Mouse (Mus musculus) intestine, embryonic 16.5 days (tissue): ENCODE data around the gene Otx1. TPM values are rescaled to one million over a fixed set of nuclear protein-coding genes. Genes with fewer than 3 reads are reported as not detected.

Experiments used
- ATAC-seq: fragments of 200-750 bp; cut with Nextera tagmentation; 2 replicates; pipeline ENCODE4 v1.8.0; 2017; ENCODE audit warnings: moderate TSS enrichment, moderate library complexity
- H3K27ac ChIP-seq: fragments of 300-500 bp; sonication (generic); 2 replicates; pipeline ENCODE4 v1.5.1; 2014; ENCODE audit warnings: mild to moderate bottlenecking, low read length
- H3K27me3 ChIP-seq: fragments of 300-500 bp; sonication (generic); replicated peaks from 2 replicates; pipeline ENCODE4 v1.6.1; 2014; ENCODE audit warnings: low read length, control low read depth, mixed read lengths; ENCODE audit not compliant: control insufficient read depth, insufficient read depth
- H3K36me3 ChIP-seq: fragments of 300-500 bp; sonication (generic); 2 replicates; pipeline ENCODE4 v1.6.1; 2014; ENCODE audit warnings: low read length, control low read depth; ENCODE audit not compliant: control insufficient read depth, insufficient read depth
- H3K4me1 ChIP-seq: fragments of 300-500 bp; sonication (generic); 2 replicates; pipeline ENCODE4 v1.6.1; 2014; ENCODE audit warnings: low read length, control low read depth, mixed read lengths; ENCODE audit not compliant: control insufficient read depth, insufficient read depth
- H3K4me2 ChIP-seq: fragments of 300-500 bp; sonication (generic); 2 replicates; pipeline ENCODE4 v1.6.1; 2014; ENCODE audit warnings: low read depth, low read length, control low read depth
- H3K4me3 ChIP-seq: fragments of 300-500 bp; sonication (generic); 2 replicates; pipeline ENCODE4 v1.5.1; 2014; ENCODE audit warnings: mild to moderate bottlenecking, low read length
- H3K9ac ChIP-seq: fragments of 300-500 bp; sonication (generic); 2 replicates; pipeline ENCODE4 v1.6.1; 2014; ENCODE audit warnings: low read depth, low read length
- H3K9me3 ChIP-seq: fragments of 300-500 bp; sonication (generic); 2 replicates; pipeline ENCODE4 v1.6.1; 2016; ENCODE audit warnings: low read length, control low read depth; ENCODE audit not compliant: control insufficient read depth
- WGBS: fragments of 180-500 bp; shearing (Covaris S2); extraction: QIAGEN DNeasy Blood & Tissue Kit; methylation state at CpG from one replicate; pipeline ENCODE4 v1.1.7; 2014; 5-methylcytosine and 5-hydroxymethylcytosine counted together
- polyA plus RNA-seq: library from polyadenylated mRNA; unstranded; fragments of >200 nt; fragmentation: Nextera tagmentation; extraction: Ambion mirVana; gene quantifications from 2 replicates; pipeline ENCODE4 v1.2.1, GENCODE M21; 2015

The Otx1 gene
- not detected in 2 replicates for polyA plus RNA-seq

GRCm38 (mm10) chr11:22002783-22003340 is at the start of gene Otx1:
Otx1 (minus strand) TSS chr11:22002897.
- no peak for ATAC-seq
- H3K36me3 ChIP-seq = no peaks in the 10 kb centered on the region
- peak within 1 kb of the TSS; percentile 25; the same call in 1 of the 2 replicates for H3K9ac ChIP-seq
- under 1% methylated on average over 34 of the region's 34 CpGs for WGBS
- H3K27me3 ChIP-seq = peaks cover 79% of the 10 kb centered on the region
- H3K9me3 ChIP-seq = no peaks in the 10 kb centered on the region; the same call in 1 of the 2 replicates
- H3K4me2 ChIP-seq = peak within 1 kb of the TSS; percentile 90
- peaks cover 19% of the 10 kb centered on the region for H3K4me1 ChIP-seq
- no peak within 1 kb of the TSS for H3K27ac ChIP-seq
- peak within 1 kb of the TSS; percentile 52 for H3K4me3 ChIP-seq

- no peaks in the 10 kb centered on the region for H3K4me1 ChIP-seq
- 72% methylated on average over 7 of the region's 7 CpGs for WGBS
- peak; percentile 59 for ATAC-seq
- H3K9me3 ChIP-seq = no peaks in the 10 kb centered on the region
- no peak overlapping the region for H3K9ac ChIP-seq
- no peak overlapping the region for H3K4me2 ChIP-seq
- H3K27ac ChIP-seq = no peak overlapping the region
- H3K4me3 ChIP-seq = no peak overlapping the region
- no peaks in the 10 kb centered on the region for H3K27me3 ChIP-seq
- H3K36me3 ChIP-seq = no peaks in the 10 kb centered on the region
These were observed 48.2 kb upstream of the Otx1 start for GRCm38 (mm10) chr11:22050864-22051263.

GRCm38 (mm10) chr11:22039854-22040426 is 37.2 kb upstream of the Otx1 start:
- no peak overlapping the region for H3K27ac ChIP-seq
- no peaks in the 10 kb centered on the region for H3K9me3 ChIP-seq
- no peak overlapping the region for H3K9ac ChIP-seq
- no peaks in the 10 kb centered on the region for H3K36me3 ChIP-seq
- H3K4me3 ChIP-seq = no peak overlapping the region
- H3K27me3 ChIP-seq = no peaks in the 10 kb centered on the region
- H3K4me2 ChIP-seq = no peak overlapping the region
- no peaks in the 10 kb centered on the region for H3K4me1 ChIP-seq
- WGBS = 86% methylated on average over 6 of the region's 6 CpGs
- no peak for ATAC-seq

- Histone ChIP-seq H3K27ac (no peak overlapping the region), H3K27me3 (no peaks in the 10 kb centered on the region), H3K36me3 (no peaks in the 10 kb centered on the region), H3K4me3 (no peak overlapping the region), H3K4me2 (no peak overlapping the region), H3K4me1 (no peaks in the 10 kb centered on the region), H3K9me3 (no peaks in the 10 kb centered on the region), H3K9ac (no peak overlapping the region)
- no peak for ATAC-seq
- WGBS = 58% methylated on average over 7 of the region's 7 CpGs
These were observed 31.9 kb upstream of the Otx1 start for GRCm38 (mm10) chr11:22034564-22035105.

DNA sequence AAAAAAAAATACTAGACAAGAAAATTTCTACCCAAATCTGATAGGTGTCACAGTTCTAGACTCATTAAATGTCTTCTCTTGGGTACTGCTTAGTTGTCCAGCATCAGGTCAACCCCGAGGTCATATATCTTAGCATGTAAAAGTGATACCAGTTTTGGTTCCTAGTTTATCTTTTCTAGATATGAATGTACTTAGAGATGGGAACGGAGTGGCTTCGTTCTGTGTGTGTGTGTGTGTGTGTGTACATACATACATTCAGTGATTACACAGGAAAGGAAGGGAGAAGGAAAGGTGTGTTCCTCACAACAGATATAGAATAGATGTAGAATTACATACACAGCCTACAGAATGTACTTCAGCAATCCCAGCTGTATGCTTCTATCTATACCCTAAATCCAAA is 30.9 kb upstream of the Otx1 start:
- no peaks in the 10 kb centered on the region for H3K9me3 ChIP-seq
- H3K4me3 ChIP-seq = no peak overlapping the region
- H3K9ac ChIP-seq = no peak overlapping the region
- no peaks in the 10 kb centered on the region for H3K36me3 ChIP-seq
- H3K27ac ChIP-seq = no peak overlapping the region
- no peak for ATAC-seq
- H3K4me1 ChIP-seq = no peaks in the 10 kb centered on the region
- no peaks in the 10 kb centered on the region for H3K27me3 ChIP-seq
- 90% methylated on average over 3 of the region's 3 CpGs for WGBS
- no peak overlapping the region for H3K4me2 ChIP-seq

GRCm38 (mm10) chr11:22020602-22021001 is 17.9 kb upstream of the Otx1 start:
- Histone ChIP-seq H3K9me3 (no peaks in the 10 kb centered on the region), H3K4me2 (no peak overlapping the region), H3K4me3 (no peak overlapping the region), H3K36me3 (no peaks in the 10 kb centered on the region), H3K27me3 (no peaks in the 10 kb centered on the region), H3K9ac (no peak overlapping the region), H3K27ac (no peak overlapping the region), H3K4me1 (no peaks in the 10 kb centered on the region)
- no peak for ATAC-seq
- 88% methylated on average over 2 of the region's 2 CpGs for WGBS

- no peak overlapping the region for H3K4me3 ChIP-seq
- ATAC-seq = no peak
- H3K9me3 ChIP-seq = no peaks in the 10 kb centered on the region
- no peak overlapping the region for H3K4me2 ChIP-seq
- WGBS = 71% methylated on average over 8 of the region's 8 CpGs
- no peak overlapping the region for H3K9ac ChIP-seq
- H3K4me1 ChIP-seq = no peaks in the 10 kb centered on the region
- no peak overlapping the region for H3K27ac ChIP-seq
- H3K27me3 ChIP-seq = no peaks in the 10 kb centered on the region
- no peaks in the 10 kb centered on the region for H3K36me3 ChIP-seq
These were observed 14.7 kb upstream of the Otx1 start for GRCm38 (mm10) chr11:22017444-22017843.

- no peak overlapping the region for H3K9ac ChIP-seq
- 75% methylated on average over 3 of the region's 3 CpGs for WGBS
These were observed 13.6 kb upstream of the Otx1 start for GRCm38 (mm10) chr11:22016341-22016740.

GRCm38 (mm10) chr11:22008817-22009216 is 6.1 kb upstream of the Otx1 start:
- 42% methylated on average over 2 of the region's 2 CpGs for WGBS
- Histone ChIP-seq H3K27me3 (peaks cover 44% of the 10 kb centered on the region), H3K27ac (no peak overlapping the region), H3K9me3 (no peaks in the 10 kb centered on the region), H3K4me3 (no peak overlapping the region), H3K36me3 (no peaks in the 10 kb centered on the region), H3K9ac (no peak overlapping the region), H3K4me1 (peaks cover 4% of the 10 kb centered on the region; the same call in 1 of the 2 replicates), H3K4me2 (no peak overlapping the region)
- no peak for ATAC-seq

More at GRCm38 (mm10) chr11:22016341-22016740, 13.6 kb upstream of the Otx1 start:
- Histone ChIP-seq H3K27ac (no peak overlapping the region), H3K27me3 (no peaks in the 10 kb centered on the region), H3K4me1 (no peaks in the 10 kb centered on the region), H3K9me3 (no peaks in the 10 kb centered on the region), H3K36me3 (no peaks in the 10 kb centered on the region), H3K4me3 (no peak overlapping the region), H3K4me2 (no peak overlapping the region)
- no peak for ATAC-seq
